Mouse (Mus musculus): Measurements from ENCODE around the gene Slc13a3.
A peak's percentile ranks its signal among the peaks of the same experiment; 100 is the strongest.
"Not testable (repeated sequence)": the region's sequence is repeated elsewhere in the genome, so short reads cannot be mapped to it uniquely, and the experiment has no call there.

The Slc13a3 gene

GRCm38 (mm10) chr2:165473003-165473402, at the start of gene Slc13a3:
Gene Slc13a3 (minus strand): TSS chr2:165473230.
- DNase-seq: no peak

GRCm38 (mm10) chr2:165515178-165515728, 42.2 kb upstream of the Slc13a3 start:
- DNase-seq: no peak

- no peak for DNase-seq
Observed at GRCm38 (mm10) chr2:165512870-165513600, 40.0 kb upstream of the Slc13a3 start.

GRCm38 (mm10) chr2:165512426-165512825, 39.4 kb upstream of the Slc13a3 start:
- DNase-seq: no peak

- DNase-seq: not testable (repeated sequence)
Observed at GRCm38 (mm10) chr2:165511530-165511929, 38.5 kb upstream of the Slc13a3 start.

- not testable (repeated sequence) for DNase-seq
Observed at GRCm38 (mm10) chr2:165510914-165511458, 38.0 kb upstream of the Slc13a3 start.

- DNase-seq: no peak
Observed at GRCm38 (mm10) chr2:165510466-165510865, 37.4 kb upstream of the Slc13a3 start.

GRCm38 (mm10) chr2:165509686-165510085, 36.7 kb upstream of the Slc13a3 start:
- DNase-seq: peak; percentile 51

- no peak for DNase-seq
Observed at GRCm38 (mm10) chr2:165503259-165504203, 30.5 kb upstream of the Slc13a3 start, which contains the start of gene Slc2a10. Gene Slc2a10 (plus strand): TSS chr2:165503787.

- no peak for DNase-seq
Observed at GRCm38 (mm10) chr2:165498816-165499215, 25.8 kb upstream of the Slc13a3 start.

- no peak for DNase-seq
Observed at GRCm38 (mm10) chr2:165497706-165498275, 24.8 kb upstream of the Slc13a3 start.

GRCm38 (mm10) chr2:165496251-165496650, 23.2 kb upstream of the Slc13a3 start:
- peak; percentile 76 for DNase-seq

- no peak for DNase-seq
Observed at GRCm38 (mm10) chr2:165494495-165494894, 21.5 kb upstream of the Slc13a3 start.

- no peak for DNase-seq
Observed at GRCm38 (mm10) chr2:165493587-165494210, 20.7 kb upstream of the Slc13a3 start.

GRCm38 (mm10) chr2:165492648-165493553, 19.9 kb upstream of the Slc13a3 start, which contains the start of gene Trp53rka:
Gene Trp53rka (minus strand): TSS chr2:165493324.
- peak; percentile 79 for DNase-seq

- DNase-seq: peak; percentile 68
Observed at GRCm38 (mm10) chr2:165486881-165487535, 14.0 kb upstream of the Slc13a3 start.

GRCm38 (mm10) chr2:165486401-165486800, 13.4 kb upstream of the Slc13a3 start:
- DNase-seq: no peak

GRCm38 (mm10) chr2:165485826-165486225, 12.8 kb upstream of the Slc13a3 start:
- DNase-seq: no peak

- DNase-seq: no peak
Observed at GRCm38 (mm10) chr2:165484152-165484551, 11.1 kb upstream of the Slc13a3 start.

GRCm38 (mm10) chr2:165482003-165482402, 9.0 kb upstream of the Slc13a3 start:
- DNase-seq: no peak

Measured in thymus, postnatal 25 days (tissue).